Mouse (Mus musculus): ENCODE data around the gene Tmed1.
A peak's percentile ranks its signal among the peaks of the same experiment; 100 is the strongest.
"Not testable (repeated sequence)": the region's sequence is repeated elsewhere in the genome, so short reads cannot be mapped to it uniquely, and the experiment has no call there.

The Tmed1 gene

DNA sequence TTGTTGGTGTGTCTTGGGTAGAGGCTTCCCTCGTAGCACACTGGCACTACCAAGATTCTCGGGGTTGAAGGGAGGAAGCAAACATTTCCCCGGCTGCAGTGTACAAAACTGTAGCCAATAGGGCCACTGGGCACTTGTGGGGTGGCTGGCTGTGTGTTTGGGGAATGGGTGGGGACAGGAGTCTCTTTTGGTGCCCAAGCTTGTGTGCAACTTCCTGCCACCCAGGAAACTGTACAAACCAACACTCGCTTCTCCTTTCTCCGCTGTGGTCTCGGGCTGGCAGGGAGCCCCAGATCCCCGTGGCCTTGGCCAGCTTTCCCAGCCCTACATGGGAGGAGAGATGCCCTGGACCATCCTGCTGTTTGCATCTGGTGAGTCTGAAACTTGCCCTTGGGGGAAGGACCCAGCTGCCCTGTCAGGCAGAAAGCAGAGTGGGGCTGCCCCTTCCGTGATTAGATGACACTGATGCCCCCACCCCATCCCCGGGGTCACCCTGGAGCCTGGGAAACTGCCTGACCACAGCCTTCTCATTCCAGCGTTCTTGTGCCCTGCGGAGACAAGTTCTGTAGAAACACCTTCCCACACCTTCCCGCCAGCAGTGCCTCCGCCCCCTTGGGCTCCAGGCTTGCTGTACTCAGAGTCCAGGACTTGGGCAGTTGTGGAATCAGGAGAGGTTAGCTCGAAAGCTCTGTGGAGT, 16.0 kb upstream of the Tmed1 start, which contains the start of gene AB124611:
TSS of gene AB124611 (plus strand) at position 240 of the 697 bp plus-strand sequence.
- no peak for DNase-seq (ENCODE audit: extremely low spot score, low read depth, low spot score)

DNA sequence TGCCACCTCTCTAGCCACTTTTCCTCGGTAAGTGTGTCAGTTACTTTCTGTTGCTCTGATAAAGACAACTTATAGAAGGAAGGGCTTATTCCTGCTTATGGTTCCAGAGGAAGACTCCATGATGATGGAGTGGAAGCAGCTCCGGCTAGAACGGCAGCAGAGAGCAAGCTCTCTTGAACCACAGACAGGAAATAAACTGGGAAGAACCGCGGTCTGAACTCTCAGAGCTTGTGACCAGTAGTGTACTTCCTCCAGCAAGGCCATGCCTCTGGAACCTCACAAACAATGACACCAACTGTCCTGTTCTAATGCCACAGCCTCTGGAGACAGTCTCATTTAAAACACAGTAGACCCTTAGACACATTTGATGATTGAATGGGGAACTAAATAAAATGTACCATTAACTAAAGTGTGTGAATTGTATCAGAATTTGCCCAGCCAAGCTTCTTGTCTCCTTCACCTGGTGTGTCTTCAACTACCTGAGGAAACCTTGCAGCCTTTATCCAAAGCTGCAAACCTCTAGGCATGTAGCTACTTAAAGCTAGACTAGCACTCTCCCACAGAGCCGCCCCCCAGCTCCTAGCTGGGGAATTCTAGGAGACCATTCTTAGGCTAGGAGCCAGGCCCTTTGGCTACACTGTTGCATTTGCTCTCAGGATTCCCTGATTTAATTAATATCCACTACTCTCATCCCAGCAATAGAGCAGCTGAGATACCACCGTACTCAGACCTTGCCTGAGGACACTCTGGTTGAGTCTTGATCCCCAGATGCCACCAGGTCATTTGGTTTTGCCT, 15.3 kb upstream of the Tmed1 start:
- DNase-seq (ENCODE audit: extremely low spot score, low read depth, low spot score), result no peak

DNA sequence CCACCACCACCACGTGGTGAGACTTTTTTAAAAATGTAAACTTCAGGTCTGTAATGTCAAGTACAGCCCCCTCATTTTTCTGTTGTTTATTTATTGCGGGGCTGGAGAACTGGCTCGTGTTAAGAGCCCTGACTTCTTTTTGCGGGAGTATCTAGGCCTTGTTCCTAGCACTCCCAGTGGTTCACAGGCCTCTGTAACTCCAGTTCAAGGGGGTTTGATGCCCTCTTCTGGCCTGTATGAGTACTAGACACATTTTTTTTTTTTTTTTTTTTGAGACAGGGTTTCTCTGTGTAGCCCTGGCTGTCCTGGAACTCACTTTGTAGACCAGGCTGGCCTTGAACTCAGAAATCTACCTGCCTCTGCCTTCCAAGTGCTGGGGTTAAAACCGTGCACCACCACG, 8.6 kb upstream of the Tmed1 start:
- DNase-seq (ENCODE audit: extremely low spot score, low read depth, low spot score), result not testable (repeated sequence)

DNA sequence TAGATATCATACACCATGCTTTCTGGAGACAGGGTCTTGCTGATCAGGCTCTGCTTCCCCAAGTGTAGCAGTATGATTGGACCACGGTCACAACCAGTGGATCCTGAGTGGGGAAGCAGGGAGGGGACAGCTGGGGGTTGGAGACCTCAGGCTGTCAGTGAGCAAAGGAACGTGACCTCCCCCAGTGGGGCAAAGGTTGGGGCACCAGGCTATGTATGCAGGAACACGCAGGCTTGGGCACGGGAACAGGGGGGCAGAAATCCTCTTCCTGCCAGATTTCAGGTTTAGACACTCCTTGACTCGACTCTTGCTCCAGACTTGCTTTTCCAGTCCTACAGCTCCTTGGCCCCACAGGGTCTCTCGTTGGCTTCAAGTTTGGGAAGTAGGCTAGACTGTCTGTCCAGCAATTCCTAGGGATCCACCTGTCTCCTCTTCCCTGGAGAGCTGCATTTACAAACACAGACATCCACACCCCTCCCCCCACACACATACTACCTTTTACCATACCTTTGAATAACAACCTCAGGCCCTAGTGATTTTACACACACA, 8.0 kb upstream of the Tmed1 start:
- no peak for DNase-seq (ENCODE audit: extremely low spot score, low read depth, low spot score)

DNA sequence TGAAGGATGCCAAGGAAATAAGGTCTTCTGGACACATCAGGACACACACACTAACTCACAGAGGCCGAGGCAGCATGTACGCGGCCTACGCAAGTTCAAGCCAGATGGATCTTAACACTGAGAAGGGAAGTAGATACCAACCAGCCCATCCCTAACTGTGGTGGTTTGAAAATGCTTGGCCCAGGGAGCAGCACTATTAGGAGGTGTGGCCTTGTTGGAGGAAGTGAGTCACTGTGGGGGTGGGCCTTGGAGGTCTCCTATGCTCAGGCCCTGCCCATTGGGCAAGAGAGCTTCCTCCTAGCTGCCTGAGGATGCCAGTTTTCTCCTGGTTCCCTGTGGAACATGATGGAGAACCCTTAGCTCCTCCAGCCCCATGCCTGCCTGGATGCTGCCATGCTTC, 3.4 kb upstream of the Tmed1 start:
- no peak for DNase-seq (ENCODE audit: extremely low spot score, low read depth, low spot score)

DNA sequence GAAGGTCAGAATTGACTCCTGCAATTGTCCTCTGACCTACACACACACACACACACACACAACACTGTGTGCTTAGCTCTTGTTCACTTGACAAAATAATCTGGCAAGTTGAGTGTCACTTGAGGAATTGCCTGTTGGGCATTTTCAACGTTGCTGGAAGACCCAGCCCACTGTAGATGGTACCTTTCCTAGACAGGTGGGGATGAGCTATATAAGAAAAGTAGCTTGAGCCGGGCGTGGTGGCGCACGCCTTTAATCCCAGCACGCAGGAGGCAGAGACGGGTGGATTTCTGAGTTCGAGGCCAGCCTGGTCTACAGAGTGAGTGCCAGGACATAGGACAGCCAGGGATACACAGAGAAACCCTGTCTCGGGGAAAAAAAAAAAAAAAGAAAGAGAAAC, 1.0 kb upstream of the Tmed1 start:
- DNase-seq (ENCODE audit: extremely low spot score, low read depth, low spot score), result no peak

DNA sequence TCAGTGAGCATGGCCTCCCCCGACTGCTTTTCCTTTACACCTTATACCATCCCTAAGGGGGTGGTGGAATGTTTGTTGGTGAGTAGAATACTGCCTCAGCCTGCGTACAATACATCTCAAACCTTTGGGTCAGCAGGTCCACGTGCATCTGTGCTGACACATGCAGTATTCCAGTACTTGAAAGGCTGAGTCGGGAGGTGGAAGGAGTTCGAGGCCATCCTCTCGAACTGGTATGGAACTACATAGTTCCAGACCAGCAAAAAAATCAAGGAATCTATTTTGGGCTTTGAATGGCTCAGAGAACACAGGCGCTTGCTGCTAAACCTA, 600 bp upstream of the Tmed1 start:
- no peak for DNase-seq (ENCODE audit: extremely low spot score, low read depth, low spot score)

DNA sequence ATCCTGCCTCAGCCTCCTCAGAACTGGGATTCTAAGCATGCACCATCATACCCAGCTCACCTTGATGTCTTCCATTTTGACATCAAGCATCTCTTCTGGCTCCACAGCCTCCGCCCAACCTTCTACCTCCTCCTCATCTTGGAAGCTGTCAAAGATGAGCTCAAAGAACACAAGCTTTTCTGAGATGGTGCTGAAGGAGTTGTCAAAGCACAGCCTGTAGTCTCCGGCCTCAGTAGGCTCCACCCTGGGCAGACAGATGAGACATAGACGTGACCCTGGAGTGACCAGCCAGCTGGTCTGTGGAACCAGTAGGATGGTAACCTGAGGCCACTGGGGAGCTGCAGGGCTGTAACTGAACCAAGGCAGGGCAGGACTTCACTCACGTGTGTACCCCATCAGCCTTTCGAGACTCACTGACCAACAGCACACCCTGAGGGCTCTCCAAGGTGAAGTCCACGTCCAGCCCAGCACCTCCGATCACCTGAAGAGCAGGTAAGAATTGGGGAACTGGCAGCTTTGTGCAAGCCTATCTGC, 1.1 kb downstream of the Tmed1 start:
- DNase-seq (ENCODE audit: extremely low spot score, low read depth, low spot score), result no peak

DNA sequence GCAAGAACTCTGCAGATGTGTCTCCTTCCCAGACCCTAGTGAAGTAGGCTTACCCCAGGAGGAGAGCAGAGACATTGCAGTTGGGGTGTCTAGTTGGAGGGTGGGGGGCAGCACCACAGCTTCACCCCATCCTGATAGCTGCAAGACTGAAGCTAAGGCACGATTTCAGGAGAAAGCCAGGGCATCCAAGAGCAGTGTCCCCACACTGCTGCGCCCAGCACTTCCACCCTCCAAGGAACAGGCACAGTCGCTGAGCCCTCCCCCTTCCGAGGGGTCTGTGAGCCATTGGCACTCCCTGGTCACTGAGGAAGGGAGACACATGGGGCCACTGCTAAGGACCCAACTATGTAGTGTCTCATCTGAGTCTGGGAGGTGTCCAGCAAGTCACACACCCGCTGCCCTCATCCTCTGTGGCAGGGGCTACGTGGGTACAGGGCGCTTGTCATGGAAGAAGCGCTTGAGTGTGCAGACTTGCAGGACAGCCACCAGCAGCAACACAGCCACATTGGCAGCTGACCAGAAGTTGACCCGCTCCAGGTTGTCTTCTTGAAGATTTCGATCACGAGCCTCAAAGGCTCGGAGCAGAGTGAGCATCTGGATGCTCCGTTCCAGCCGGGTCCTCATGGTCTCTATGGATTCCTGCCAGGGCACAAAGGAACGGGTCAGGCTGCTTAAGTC, 2.2 kb downstream of the Tmed1 start:
- DNase-seq (ENCODE audit: extremely low spot score, low read depth, low spot score), result no peak

DNA sequence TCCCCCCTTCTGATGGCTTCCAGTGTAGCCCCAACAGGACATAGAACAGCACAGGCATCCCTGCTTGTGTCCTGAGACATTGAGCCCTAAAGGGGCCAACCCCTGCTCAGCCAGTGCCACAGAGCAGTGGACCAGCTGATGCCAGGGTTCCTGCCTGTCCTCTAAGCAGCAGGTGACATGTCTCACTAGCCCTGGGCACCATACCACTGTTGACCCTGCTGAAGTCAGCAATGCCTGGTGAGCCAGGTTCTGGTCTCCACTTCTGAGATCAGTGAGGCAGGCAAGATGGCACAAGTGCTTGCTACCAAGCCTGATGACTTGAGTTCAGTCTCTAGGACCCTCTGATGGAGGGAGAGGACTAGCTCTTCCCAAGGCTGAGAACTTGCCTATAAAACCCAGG, 4.3 kb downstream of the Tmed1 start:
- DNase-seq (ENCODE audit: extremely low spot score, low read depth, low spot score), result no peak

DNA sequence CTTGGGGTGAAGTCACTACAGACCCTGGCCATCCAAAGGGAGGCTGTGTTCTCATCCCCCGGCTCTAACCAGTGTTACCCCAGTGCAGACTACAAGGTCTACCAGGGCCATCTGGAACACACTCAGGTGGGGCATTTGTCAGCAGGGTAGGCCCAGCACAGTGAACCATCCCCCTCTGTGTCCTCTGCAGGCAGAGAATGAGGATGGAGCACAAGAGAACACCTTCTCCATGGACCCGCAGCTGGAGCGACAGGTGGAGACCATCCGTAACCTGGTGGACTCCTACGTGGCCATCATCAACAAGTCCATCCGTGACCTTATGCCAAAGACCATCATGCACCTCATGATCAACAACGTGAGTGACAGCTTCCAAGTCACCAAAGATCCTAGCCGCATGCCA, 6.7 kb downstream of the Tmed1 start:
- no peak for DNase-seq (ENCODE audit: extremely low spot score, low read depth, low spot score)

DNA sequence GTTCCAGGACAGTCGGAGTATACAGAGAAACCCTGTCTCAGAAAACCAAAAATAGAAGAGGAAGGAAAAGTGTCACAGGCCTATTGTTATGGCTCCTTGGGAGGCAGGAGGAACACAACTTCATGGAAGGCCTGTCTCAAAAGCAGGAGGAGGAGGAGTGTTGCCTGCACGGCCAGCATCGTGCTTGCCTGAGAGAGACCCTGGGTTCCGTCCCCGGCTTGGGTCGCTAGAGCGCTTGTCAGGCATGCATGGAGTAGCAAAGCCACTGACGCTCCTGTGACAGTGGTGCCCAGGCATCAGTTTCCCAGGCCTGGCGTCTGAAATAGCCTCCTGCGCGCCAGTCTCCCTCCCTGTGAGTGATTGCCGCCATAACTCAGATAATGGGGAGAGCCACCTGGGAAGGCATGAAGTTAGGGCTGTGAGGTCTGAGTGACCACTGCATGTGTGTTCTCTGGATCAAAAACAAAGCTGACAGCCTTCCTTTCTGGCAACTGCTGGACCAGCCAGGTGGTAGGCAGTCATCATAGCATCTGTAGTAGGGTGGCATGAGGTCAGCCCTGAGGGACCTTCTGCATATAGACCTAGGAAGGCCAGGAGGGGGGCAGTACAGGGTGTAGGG, 11.7 kb downstream of the Tmed1 start:
- DNase-seq (ENCODE audit: extremely low spot score, low read depth, low spot score), result no peak

DNA sequence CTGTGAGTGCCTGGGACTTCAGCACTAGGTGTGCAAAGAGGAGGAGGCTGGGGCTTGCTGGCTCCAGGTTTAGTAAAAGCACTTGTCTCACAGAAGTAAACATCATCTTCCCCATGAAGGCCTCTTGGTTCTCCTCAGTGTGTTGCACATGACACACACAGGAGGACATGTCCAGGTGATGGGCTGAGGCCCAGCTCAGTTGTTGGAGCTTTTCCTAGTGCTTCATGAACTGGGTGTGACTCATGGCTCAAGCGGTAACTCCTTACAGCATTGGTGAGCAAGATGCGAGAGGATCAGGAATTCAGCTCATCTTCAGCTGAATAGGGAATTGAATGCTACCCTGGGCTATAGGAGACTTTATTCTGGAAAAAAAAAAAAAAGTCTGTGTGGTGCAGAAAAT, 12.4 kb downstream of the Tmed1 start:
- DNase-seq (ENCODE audit: extremely low spot score, low read depth, low spot score), result no peak

DNA sequence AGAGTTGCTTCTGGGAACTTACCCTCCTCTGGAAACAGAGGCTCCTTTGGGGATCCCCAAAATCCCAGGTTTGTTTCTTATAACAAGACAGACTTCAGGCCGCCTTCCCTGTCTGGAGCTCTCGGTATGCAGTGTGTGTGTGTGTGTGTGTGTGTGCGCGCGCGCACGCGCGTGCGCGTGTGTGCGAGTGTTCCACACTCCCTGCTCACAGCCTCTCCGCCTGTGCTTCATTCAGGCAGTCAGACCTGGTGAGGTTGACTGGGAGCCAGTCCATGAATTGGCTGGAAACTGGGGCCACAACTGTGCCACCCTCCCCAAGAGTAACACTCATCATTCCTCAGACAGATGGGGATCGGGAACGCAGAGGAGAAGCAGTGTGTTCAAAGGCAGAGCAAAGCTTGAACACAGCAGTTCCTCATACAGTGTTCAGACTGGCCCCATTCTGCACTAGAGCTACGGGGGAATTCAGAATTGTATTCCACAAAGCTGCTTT, 13.0 kb downstream of the Tmed1 start:
- no peak for DNase-seq (ENCODE audit: extremely low spot score, low read depth, low spot score)

DNA sequence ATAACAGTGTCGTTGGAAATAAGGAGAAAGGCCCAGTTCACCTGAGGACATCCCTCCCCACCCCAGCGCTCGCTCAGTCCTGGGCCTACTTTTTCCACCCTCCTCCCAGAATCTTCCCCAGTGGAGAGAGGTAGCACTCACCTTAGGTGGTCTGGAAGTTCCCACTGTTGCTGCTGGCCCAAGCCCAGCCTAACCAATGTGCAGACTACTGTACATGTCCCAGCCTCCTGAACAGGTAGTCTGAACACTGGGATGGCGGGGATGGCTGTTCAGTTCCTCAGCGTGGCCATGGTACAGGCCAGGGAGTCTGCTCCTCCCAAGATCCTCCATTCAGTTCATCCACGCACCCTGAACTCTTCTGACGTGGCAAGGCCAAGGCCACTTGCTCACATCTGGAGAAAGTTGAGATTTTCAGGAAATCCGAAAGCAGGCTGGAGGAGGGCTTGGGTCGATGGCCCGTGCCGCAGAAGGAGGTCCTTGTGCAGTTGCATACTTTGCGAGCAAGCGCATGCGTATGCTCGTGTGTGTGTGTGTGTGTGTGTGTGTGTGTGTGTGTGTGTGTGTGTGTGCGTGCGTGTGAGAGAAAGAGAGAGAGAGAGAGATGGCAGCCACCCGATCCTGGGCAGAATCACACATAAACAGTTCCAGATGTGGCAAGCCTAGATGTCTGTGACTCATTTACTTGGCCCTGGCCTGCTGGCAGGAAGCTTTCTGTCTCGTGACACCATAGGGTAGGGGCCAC, 13.6 kb downstream of the Tmed1 start:
- peak; percentile 79 for DNase-seq (ENCODE audit: extremely low spot score, low read depth, low spot score)

DNA sequence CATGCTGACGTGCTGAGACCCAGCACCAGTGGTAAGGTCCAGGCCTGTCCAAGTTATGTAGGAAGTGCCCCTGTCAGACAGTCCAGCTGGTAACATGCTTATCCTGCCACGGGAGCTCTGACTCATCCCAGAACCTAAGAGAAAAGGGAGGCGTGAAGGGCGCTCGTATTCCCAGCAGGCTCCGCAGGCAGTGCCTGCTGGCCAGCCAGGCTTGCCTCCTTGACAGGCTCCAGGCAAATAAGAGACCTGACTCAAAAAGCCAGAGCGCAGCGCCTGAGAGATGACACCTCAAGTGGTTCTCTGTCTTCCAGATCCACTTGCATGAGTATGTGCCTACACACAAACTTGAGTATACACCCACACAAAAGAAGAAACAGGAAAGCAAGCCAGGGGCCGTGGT, 15.3 kb downstream of the Tmed1 start:
- DNase-seq (ENCODE audit: extremely low spot score, low read depth, low spot score), result no peak

DNA sequence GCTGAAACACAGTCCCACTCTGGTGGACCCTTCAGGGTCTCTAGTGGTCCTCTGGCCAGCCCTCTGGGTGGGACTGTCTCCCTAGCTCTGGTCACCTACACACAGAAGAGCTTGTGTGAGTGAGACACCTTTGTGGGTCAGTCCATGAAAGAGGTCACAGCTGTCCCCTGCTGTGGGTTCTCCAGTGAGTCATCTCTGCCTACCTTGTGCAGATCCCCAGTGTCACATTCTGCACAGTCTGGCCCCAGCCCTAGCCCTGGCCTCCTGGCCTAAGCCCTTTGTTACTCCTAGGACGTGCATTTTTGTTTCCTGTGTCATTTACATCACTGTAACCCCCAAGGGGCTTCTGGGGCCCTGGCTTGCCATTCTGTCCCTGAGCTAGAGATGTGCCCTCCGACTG, 16.1 kb downstream of the Tmed1 start:
- no peak for DNase-seq (ENCODE audit: extremely low spot score, low read depth, low spot score)

DNA sequence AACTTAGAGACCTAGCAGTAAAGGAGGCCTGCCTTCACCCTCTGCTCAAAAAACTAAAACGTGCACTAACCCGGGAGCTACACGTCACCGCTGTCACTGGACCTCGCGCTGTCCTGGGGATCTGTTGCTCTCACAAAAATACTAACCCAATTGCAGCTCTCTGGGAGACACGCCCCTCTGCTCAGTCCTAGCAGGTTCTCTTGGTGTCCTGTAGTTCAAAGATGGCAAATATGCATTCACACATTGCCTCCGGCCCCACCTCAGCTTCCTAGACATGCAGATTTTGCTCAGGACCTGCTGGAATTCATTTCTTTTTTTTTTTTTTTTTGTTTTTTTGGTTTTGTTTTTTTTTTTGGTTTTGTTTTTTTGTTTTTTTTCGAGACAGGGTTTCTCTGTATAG, 19.4 kb downstream of the Tmed1 start:
- no peak for DNase-seq (ENCODE audit: extremely low spot score, low read depth, low spot score)

DNA sequence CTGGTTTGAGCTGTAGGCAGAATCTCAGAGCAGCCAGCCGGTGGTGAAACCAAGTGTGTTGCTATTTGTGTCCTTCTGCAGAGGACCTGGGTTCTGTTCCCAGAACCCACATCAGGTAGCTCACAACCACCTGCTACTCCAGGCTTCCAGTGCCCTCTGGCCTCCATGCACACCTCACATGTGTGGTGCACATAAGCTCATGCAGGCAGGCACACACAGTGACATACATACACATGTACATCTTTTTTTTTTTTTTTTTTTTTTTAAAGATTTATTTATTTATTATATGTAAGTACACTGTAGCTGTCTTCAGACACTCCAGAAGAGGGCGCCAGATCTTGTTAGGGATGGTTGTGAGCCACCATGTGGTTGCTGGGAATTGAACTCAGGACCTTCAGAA, 21.8 kb downstream of the Tmed1 start:
- DNase-seq (ENCODE audit: extremely low spot score, low read depth, low spot score), result not testable (repeated sequence)

DNA sequence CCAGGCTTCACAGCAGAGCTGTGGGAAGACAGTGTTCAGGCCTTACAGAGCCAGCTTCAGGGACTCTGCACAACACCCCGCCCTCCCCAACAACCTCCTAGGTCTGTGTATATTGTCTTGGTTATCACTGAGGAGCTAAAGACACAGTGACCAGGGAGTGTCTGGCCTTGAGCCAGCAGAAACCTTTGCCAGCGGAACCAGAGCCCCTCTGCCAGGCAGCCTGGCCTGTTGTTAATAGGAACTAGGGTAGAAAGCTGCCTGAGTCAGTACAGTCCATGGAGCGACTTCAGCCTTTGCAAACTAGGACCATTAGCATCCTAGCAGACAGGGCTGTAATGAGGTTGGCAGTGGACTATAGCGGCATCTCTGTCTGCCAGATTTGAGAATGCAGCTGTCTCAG, 26.0 kb downstream of the Tmed1 start:
- no peak for DNase-seq (ENCODE audit: extremely low spot score, low read depth, low spot score)

Measured in hindlimb bud, embryonic 11.5 days (tissue).